Mouse (Mus musculus): ENCODE measurements around the gene Esam.

DNA sequence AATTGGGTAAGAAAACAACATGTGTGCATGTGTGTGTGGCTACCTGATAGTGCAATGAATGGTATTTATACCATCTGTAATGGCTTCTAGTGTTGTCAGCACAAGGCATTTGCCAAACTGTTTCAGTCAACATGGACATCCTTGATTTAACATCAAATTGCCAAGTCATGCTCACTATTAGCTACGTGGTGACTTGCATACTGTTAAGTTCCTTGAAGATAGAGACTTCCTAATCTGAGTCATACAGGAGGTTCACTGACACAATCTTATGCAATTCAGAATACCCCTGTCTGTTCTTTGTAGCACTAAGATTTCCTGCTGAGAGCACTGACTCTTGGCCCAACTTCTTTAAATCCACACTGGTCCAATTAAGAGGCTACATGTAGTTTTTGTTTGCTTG is 10.4 kb upstream of the Esam start:
- TF ChIP-seq POLR2A (IDR thresholded peaks at IDR 0.05; ENCODE audit: insufficient read depth, low read depth, low read length) (no peak), CTCF (IDR thresholded peaks at IDR 0.05; ENCODE audit: insufficient read depth, low read depth, low read length) (no peak)
